Mouse (Mus musculus): ENCODE measurements around the gene Ccdc91. TPM values are rescaled to one million over a fixed set of nuclear protein-coding genes. Genes with fewer than 3 reads are reported as not detected.

The Ccdc91 gene
- polyA plus RNA-seq, 1 experiment = 17.5 TPM

DNA sequence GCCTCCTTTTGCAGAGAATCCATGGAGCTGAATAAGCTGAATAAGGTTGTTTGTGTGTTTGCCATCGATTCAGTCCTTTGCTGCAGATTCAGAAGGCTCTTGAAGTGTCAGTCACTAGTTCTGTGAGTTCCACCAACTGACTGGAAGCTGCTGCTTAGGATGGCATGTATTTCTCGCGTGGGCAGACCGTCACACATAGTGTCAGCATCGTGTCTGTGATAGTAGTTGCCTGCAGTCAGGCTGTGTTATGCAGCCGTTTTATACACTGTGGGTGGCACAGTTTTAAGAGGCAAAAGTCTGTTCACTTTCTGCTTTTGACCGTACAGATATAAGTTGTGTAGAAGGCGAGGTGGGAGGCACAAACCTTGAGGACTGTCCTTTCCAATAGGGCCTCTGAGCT, 42.3 kb downstream of the Ccdc91 start:
- no peaks in the 10 kb centered on the region for H3K36me3 ChIP-seq (ENCODE audit: control insufficient read depth, insufficient read depth, low read length)
- no peak for DNase-seq
- 96% methylated on average over 8 of the region's 8 CpGs for WGBS
- no peaks in the 10 kb centered on the region for H3K4me1 ChIP-seq (replicated peaks; ENCODE audit: control insufficient read depth, insufficient read depth, low read length)
- TF ChIP-seq POLR2A (IDR thresholded peaks at IDR 0.05; ENCODE audit: control insufficient read depth, extremely low read depth, insufficient read depth, low read length, poor library complexity) = no peak
- no peak for TF ChIP-seq CTCF (IDR thresholded peaks at IDR 0.05; ENCODE audit: borderline replicate concordance, control insufficient read depth, extremely low read depth, insufficient read depth, low read length, poor library complexity)
- no peaks in the 10 kb centered on the region for H3K27me3 ChIP-seq (ENCODE audit: control insufficient read depth, insufficient read depth, low read length)
- H3K27ac ChIP-seq (ENCODE audit: control insufficient read depth, insufficient read depth, low read length) = no peak overlapping the region
- no peak overlapping the region for H3K4me3 ChIP-seq (ENCODE audit: control insufficient read depth, insufficient read depth, low read length)

DNA sequence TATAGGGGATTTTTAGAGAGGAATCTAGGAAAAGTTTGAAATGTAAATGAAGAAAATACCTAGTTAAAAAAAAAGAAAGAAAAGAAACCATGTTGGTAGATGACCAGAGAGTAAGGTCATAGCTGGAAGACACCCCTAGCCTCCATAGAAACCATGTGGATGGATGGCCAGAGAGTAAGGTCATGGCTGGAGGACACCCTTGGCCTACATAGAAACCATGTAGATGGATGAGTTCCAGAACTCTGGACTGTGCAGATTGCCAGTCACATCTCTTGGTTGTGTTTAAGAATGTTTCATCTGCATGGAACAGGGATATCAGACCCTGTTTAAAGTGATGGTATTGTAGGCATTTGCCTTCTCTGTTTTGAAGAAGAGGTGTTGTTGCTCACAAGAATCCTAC, 49.6 kb downstream of the Ccdc91 start:
- Histone ChIP-seq H3K27ac (ENCODE audit: control insufficient read depth, insufficient read depth, low read length) (no peak overlapping the region), H3K4me1 (replicated peaks; ENCODE audit: control insufficient read depth, insufficient read depth, low read length) (no peaks in the 10 kb centered on the region), H3K36me3 (ENCODE audit: control insufficient read depth, insufficient read depth, low read length) (no peaks in the 10 kb centered on the region), H3K4me3 (ENCODE audit: control insufficient read depth, insufficient read depth, low read length) (no peak overlapping the region), H3K27me3 (ENCODE audit: control insufficient read depth, insufficient read depth, low read length) (no peaks in the 10 kb centered on the region)
- TF ChIP-seq CTCF (IDR thresholded peaks at IDR 0.05; ENCODE audit: borderline replicate concordance, control insufficient read depth, extremely low read depth, insufficient read depth, low read length, poor library complexity) (no peak), POLR2A (IDR thresholded peaks at IDR 0.05; ENCODE audit: control insufficient read depth, extremely low read depth, insufficient read depth, low read length, poor library complexity) (no peak)
- DNase-seq = no peak

DNA sequence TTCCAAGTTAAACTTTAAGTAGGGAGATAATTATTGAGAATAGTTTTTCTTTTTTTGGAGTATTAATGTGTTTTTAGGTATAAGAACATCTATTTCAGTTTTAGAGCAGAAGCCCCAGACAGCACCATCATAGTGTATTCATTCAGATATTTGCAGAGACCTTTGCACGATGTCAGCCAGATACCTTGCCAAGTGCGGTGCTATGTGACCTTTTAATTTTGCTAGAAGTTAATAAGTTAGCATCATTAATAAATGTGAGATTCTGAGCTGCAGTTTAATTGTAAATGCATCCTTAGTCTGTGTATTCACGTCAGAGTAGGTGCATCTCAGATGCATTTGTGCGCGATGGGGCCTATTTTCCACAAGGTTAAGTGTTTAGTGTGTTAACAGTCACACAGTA, 59.3 kb downstream of the Ccdc91 start:
- Histone ChIP-seq H3K4me1 (replicated peaks; ENCODE audit: control insufficient read depth, insufficient read depth, low read length) (no peaks in the 10 kb centered on the region), H3K27me3 (ENCODE audit: control insufficient read depth, insufficient read depth, low read length) (no peaks in the 10 kb centered on the region), H3K36me3 (ENCODE audit: control insufficient read depth, insufficient read depth, low read length) (no peaks in the 10 kb centered on the region), H3K4me3 (ENCODE audit: control insufficient read depth, insufficient read depth, low read length) (no peak overlapping the region), H3K27ac (ENCODE audit: control insufficient read depth, insufficient read depth, low read length) (no peak overlapping the region)
- DNase-seq = no peak
- WGBS = 98% methylated on average over 5 of the region's 5 CpGs
- TF ChIP-seq CTCF (IDR thresholded peaks at IDR 0.05; ENCODE audit: borderline replicate concordance, control insufficient read depth, extremely low read depth, insufficient read depth, low read length, poor library complexity) (no peak), POLR2A (IDR thresholded peaks at IDR 0.05; ENCODE audit: control insufficient read depth, extremely low read depth, insufficient read depth, low read length, poor library complexity) (no peak)

DNA sequence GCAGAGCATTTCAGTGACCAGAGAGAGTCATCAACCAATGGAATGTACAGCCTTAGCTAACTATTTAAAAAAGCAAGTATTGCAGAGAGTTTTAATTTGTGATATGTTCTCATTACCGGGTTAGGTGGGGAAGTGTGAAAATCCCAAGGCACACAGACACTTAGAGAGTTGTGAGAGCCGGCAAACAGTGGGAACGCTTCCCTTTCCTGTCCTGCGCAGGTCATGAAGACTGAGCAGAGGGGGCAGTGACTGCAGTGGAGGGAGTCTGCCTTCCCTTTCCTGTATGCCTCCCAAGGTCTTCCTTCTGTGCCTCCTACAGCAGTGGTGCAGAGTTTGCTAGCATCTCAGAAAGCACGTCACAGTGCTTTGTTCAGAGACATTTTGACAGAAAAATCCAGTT, 62.6 kb downstream of the Ccdc91 start:
- H3K36me3 ChIP-seq (ENCODE audit: control insufficient read depth, insufficient read depth, low read length) = no peaks in the 10 kb centered on the region
- WGBS = 94% methylated on average over 5 of the region's 5 CpGs
- no peaks in the 10 kb centered on the region for H3K27me3 ChIP-seq (ENCODE audit: control insufficient read depth, insufficient read depth, low read length)
- H3K4me3 ChIP-seq (ENCODE audit: control insufficient read depth, insufficient read depth, low read length) = no peak overlapping the region
- H3K4me1 ChIP-seq (replicated peaks; ENCODE audit: control insufficient read depth, insufficient read depth, low read length) = no peaks in the 10 kb centered on the region
- DNase-seq = no peak
- no peak for TF ChIP-seq POLR2A (IDR thresholded peaks at IDR 0.05; ENCODE audit: control insufficient read depth, extremely low read depth, insufficient read depth, low read length, poor library complexity)
- no peak for TF ChIP-seq CTCF (IDR thresholded peaks at IDR 0.05; ENCODE audit: borderline replicate concordance, control insufficient read depth, extremely low read depth, insufficient read depth, low read length, poor library complexity)
- H3K27ac ChIP-seq (ENCODE audit: control insufficient read depth, insufficient read depth, low read length) = no peak overlapping the region

DNA sequence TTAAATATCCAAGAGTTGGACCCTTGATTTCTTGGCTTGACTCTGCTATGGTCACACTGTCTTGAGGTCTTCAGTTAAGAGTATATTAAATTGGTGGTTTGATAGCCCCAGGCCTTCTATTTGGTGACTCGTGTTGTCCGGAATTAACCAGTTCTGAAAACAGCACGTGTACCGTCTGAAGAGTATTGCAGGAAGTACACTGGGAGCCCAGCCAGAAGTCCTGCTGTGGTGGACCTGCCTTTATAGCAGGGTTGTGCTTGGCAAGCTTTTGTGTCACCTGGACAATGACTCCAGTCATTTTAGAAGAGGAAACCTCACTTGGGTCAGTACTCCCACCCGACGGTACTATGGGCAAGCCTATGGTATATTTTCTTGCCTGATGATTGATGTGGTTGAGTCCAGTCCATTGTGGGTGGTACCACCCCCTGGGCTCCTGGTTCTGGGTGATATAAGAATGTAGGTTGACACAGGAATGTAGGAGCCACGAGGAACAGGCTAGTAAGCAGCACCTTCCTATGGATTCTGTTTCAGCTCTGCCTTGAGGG, 63.5 kb downstream of the Ccdc91 start:
- DNase-seq = no peak
- no peak for TF ChIP-seq POLR2A (IDR thresholded peaks at IDR 0.05; ENCODE audit: control insufficient read depth, extremely low read depth, insufficient read depth, low read length, poor library complexity)
- no peak for TF ChIP-seq CTCF (IDR thresholded peaks at IDR 0.05; ENCODE audit: borderline replicate concordance, control insufficient read depth, extremely low read depth, insufficient read depth, low read length, poor library complexity)
- H3K4me1 ChIP-seq (replicated peaks; ENCODE audit: control insufficient read depth, insufficient read depth, low read length) = no peaks in the 10 kb centered on the region
- H3K4me3 ChIP-seq (ENCODE audit: control insufficient read depth, insufficient read depth, low read length) = no peak overlapping the region
- H3K27me3 ChIP-seq (ENCODE audit: control insufficient read depth, insufficient read depth, low read length) = no peaks in the 10 kb centered on the region
- no peak overlapping the region for H3K27ac ChIP-seq (ENCODE audit: control insufficient read depth, insufficient read depth, low read length)
- 96% methylated on average over 7 of the region's 7 CpGs for WGBS
- H3K36me3 ChIP-seq (ENCODE audit: control insufficient read depth, insufficient read depth, low read length) = no peaks in the 10 kb centered on the region

DNA sequence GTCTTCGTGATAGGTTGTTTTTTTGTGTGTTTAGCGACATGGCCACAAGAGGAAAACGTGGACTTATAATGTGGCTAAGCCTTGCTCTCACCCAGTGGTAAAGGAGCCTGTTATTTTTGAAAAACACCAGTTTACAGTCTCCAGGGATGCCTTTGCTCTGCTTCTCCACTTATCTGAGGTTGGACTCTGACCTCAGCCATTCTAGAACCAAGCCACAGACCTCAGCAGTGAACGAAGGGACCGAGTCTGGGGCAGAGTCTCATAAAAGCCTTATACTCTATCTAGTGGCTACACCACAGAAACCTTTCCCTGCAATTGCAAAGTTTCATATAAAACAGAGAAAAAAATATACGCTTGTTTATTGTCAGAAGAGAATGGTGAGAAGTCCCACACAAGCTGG, 65.3 kb downstream of the Ccdc91 start:
- WGBS = 73% methylated on average over 6 of the region's 6 CpGs
- DNase-seq = no peak
- TF ChIP-seq POLR2A (IDR thresholded peaks at IDR 0.05; ENCODE audit: control insufficient read depth, extremely low read depth, insufficient read depth, low read length, poor library complexity) (no peak), CTCF (IDR thresholded peaks at IDR 0.05; ENCODE audit: borderline replicate concordance, control insufficient read depth, extremely low read depth, insufficient read depth, low read length, poor library complexity) (no peak)
- Histone ChIP-seq H3K27ac (ENCODE audit: control insufficient read depth, insufficient read depth, low read length) (no peak overlapping the region), H3K4me1 (replicated peaks; ENCODE audit: control insufficient read depth, insufficient read depth, low read length) (no peaks in the 10 kb centered on the region), H3K4me3 (ENCODE audit: control insufficient read depth, insufficient read depth, low read length) (no peak overlapping the region), H3K36me3 (ENCODE audit: control insufficient read depth, insufficient read depth, low read length) (no peaks in the 10 kb centered on the region), H3K27me3 (ENCODE audit: control insufficient read depth, insufficient read depth, low read length) (no peaks in the 10 kb centered on the region)

DNA sequence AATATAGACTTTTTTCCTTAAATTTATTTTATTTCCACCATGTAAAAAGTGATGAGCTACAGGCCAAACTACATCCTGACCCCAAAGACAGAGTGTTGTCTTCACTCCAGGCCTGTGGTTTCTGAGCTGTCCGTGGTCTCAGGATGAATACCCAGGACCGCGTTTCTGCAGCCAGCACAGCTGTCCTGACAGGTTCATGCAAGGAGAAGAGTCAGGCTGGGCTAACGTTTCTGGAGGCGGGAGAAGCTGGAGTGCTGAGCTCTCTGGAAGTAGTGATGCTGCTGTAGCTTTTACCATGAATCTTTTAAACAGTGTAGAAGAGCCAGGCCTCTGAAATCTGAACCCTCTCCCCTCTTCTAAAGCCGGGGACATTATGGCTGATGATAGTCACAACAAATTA, 80.0 kb downstream of the Ccdc91 start:
- Histone ChIP-seq H3K27me3 (ENCODE audit: control insufficient read depth, insufficient read depth, low read length) (no peaks in the 10 kb centered on the region), H3K36me3 (ENCODE audit: control insufficient read depth, insufficient read depth, low read length) (no peaks in the 10 kb centered on the region), H3K27ac (ENCODE audit: control insufficient read depth, insufficient read depth, low read length) (no peak overlapping the region), H3K4me1 (replicated peaks; ENCODE audit: control insufficient read depth, insufficient read depth, low read length) (no peaks in the 10 kb centered on the region), H3K4me3 (ENCODE audit: control insufficient read depth, insufficient read depth, low read length) (no peak overlapping the region)
- no peak for DNase-seq
- 87% methylated on average over 6 of the region's 6 CpGs for WGBS
- TF ChIP-seq CTCF (IDR thresholded peaks at IDR 0.05; ENCODE audit: borderline replicate concordance, control insufficient read depth, extremely low read depth, insufficient read depth, low read length, poor library complexity) = no peak
- TF ChIP-seq POLR2A (IDR thresholded peaks at IDR 0.05; ENCODE audit: control insufficient read depth, extremely low read depth, insufficient read depth, low read length, poor library complexity) = no peak
